Mouse (Mus musculus): ENCODE measurements around the gene Chid1. TPM values are rescaled to one million over a fixed set of nuclear protein-coding genes. Genes with fewer than 3 reads are reported as not detected.
A peak's percentile ranks its signal among the peaks of the same experiment; 100 is the strongest.

The Chid1 gene
- total RNA-seq (2021) = 46.5 and 49.7 TPM in 2 replicates
- long read RNA-seq, experiment 1, full-length matches to known transcripts = 39 of 52 reads
- long read RNA-seq, experiment 1, partial matches to known transcripts = 2 of 52 reads
- long read RNA-seq, experiment 1, other reads (novel, unspliced or antisense) = 11 of 52 reads
- long read RNA-seq, experiment 2, full-length matches to known transcripts = 38 of 53 reads
- long read RNA-seq, experiment 2, partial matches to known transcripts = 8 of 53 reads
- long read RNA-seq, experiment 2, other reads (novel, unspliced or antisense) = 7 of 53 reads

GRCm38 (mm10) chr7:141539556-141540311 lies at the start of gene Chid1:
Gene Chid1 (minus strand): TSS chr7:141539857.
- peak; percentile 99 for DNase-seq

GRCm38 (mm10) chr7:141588890-141589289 lies 49.2 kb upstream of the Chid1 start:
- no peak for DNase-seq

GRCm38 (mm10) chr7:141585881-141586280 lies 46.2 kb upstream of the Chid1 start:
- no peak for DNase-seq

GRCm38 (mm10) chr7:141585288-141585687 lies 45.6 kb upstream of the Chid1 start:
- no peak for DNase-seq

- no peak for DNase-seq
Measured at GRCm38 (mm10) chr7:141584048-141584841, 44.6 kb upstream of the Chid1 start.

- DNase-seq = no peak
Measured at GRCm38 (mm10) chr7:141581323-141581722, 41.7 kb upstream of the Chid1 start.

- DNase-seq = no peak
Measured at GRCm38 (mm10) chr7:141578943-141579342, 39.3 kb upstream of the Chid1 start.

- no peak for DNase-seq
Measured at GRCm38 (mm10) chr7:141578511-141578910, 38.9 kb upstream of the Chid1 start.

GRCm38 (mm10) chr7:141577801-141578200 lies 38.1 kb upstream of the Chid1 start:
- no peak for DNase-seq

- DNase-seq = no peak
Measured at GRCm38 (mm10) chr7:141575481-141575880, 35.8 kb upstream of the Chid1 start.

- DNase-seq = no peak
Measured at GRCm38 (mm10) chr7:141574041-141574440, 34.4 kb upstream of the Chid1 start.

GRCm38 (mm10) chr7:141570625-141571295 lies 31.1 kb upstream of the Chid1 start:
- no peak for DNase-seq

- DNase-seq = no peak
Measured at GRCm38 (mm10) chr7:141569916-141570315, 30.3 kb upstream of the Chid1 start.

- DNase-seq = no peak
Measured at GRCm38 (mm10) chr7:141569283-141569803, 29.7 kb upstream of the Chid1 start.

GRCm38 (mm10) chr7:141566587-141566986 lies 26.9 kb upstream of the Chid1 start:
- peak; percentile 30 for DNase-seq

- DNase-seq = peak; percentile 37
Measured at GRCm38 (mm10) chr7:141564561-141564960, 24.9 kb upstream of the Chid1 start.

GRCm38 (mm10) chr7:141562852-141563427 lies 23.3 kb upstream of the Chid1 start:
- peak; percentile 72 for DNase-seq

GRCm38 (mm10) chr7:141562421-141562851 lies 22.8 kb upstream of the Chid1 start:
- DNase-seq = no peak

GRCm38 (mm10) chr7:141561682-141562391 lies 22.2 kb upstream of the Chid1 start, which contains the start of gene Ap2a2:
Gene Ap2a2 (plus strand): TSS chr7:141562173.
- peak; percentile 97 for DNase-seq

GRCm38 (mm10) chr7:141560471-141560870 lies 20.8 kb upstream of the Chid1 start:
- no peak for DNase-seq
